Mouse (Mus musculus): ENCODE measurements around the gene Olfr1417. TPM values are rescaled to one million over a fixed set of nuclear protein-coding genes. Genes with fewer than 3 reads are reported as not detected.

The Olfr1417 gene
- polyA plus RNA-seq, 1 experiment from 2014 or later, result not detected

DNA sequence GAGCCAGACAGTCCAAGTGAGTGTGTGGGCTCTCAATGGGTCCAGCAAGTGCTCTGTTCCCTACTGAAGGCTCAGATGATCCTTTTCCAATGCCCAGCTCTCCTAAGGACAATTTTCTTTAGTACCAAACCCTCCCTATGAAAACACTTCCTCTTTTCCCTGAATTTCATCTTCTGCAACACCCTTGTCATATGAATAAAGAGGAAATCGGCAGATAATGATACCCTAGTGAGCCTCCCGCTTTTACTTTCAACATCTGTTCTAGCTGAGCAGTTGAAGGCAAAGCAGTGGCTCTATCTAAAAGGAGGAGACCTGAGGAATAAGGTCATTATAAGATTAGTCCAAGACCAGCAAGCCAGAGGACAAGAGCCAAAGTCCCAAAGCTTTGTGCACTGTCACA lies 30.6 kb downstream of the Olfr1417 start:
- no peak for ATAC-seq (ENCODE audit: low FRiP score, low read depth)
- H3K4me2 ChIP-seq (replicated peaks), result no peak overlapping the region
- 78% methylated on average over 2 of the region's 2 CpGs for WGBS

DNA sequence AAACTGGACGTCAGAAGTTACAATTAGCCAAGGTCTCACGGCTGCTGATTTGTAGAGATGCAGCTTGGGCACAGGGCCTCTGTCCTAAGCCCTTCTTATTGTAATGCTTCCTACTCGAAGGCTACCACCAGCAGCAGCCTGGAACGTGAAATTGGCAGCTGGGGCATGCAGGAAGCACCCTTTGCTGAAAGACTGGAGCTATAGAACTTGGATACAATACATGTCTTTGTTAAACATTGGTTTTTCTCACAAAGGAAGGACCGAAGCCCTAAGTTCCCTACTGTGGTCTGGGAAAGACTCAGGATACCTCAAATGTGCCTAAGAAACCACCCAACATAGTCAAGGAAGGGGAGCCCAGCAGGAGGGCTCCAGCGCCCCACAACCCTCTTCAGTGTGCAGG lies 31.2 kb downstream of the Olfr1417 start:
- no peaks in the 10 kb centered on the region for H3K9me3 ChIP-seq
- WGBS, result 38% methylated on average over 6 of the region's 6 CpGs
- no peak overlapping the region for H3K4me3 ChIP-seq
- H3K27ac ChIP-seq (replicated peaks), result no peak overlapping the region
- H3K4me1 ChIP-seq, result peaks cover 27% of the 10 kb centered on the region
- ATAC-seq (ENCODE audit: low FRiP score, low read depth), result no peak
- no peaks in the 10 kb centered on the region for H3K36me3 ChIP-seq
- no peak overlapping the region for H3K4me2 ChIP-seq (replicated peaks)
- H3K9ac ChIP-seq (replicated peaks), result no peak overlapping the region
- H3K27me3 ChIP-seq, result no peaks in the 10 kb centered on the region

More for the DNA sequence above, 30.6 kb downstream of the Olfr1417 start:
- Histone ChIP-seq H3K4me3 (no peak overlapping the region), H3K9me3 (no peaks in the 10 kb centered on the region), H3K4me1 (peaks cover 31% of the 10 kb centered on the region), H3K36me3 (no peaks in the 10 kb centered on the region), H3K27me3 (no peaks in the 10 kb centered on the region), H3K9ac (replicated peaks) (no peak overlapping the region), H3K27ac (replicated peaks) (no peak overlapping the region)

- Histone ChIP-seq H3K9me3 (no peaks in the 10 kb centered on the region), H3K36me3 (no peaks in the 10 kb centered on the region), H3K9ac (replicated peaks) (no peak overlapping the region), H3K27me3 (no peaks in the 10 kb centered on the region), H3K4me1 (peaks cover 22% of the 10 kb centered on the region), H3K4me3 (no peak overlapping the region), H3K27ac (replicated peaks) (no peak overlapping the region), H3K4me2 (replicated peaks) (no peak overlapping the region)
- 69% methylated on average over 2 of the region's 2 CpGs for WGBS
- no peak for ATAC-seq (ENCODE audit: low FRiP score, low read depth)
Observed at GRCm38 (mm10) chr19:11807251-11807650, 31.8 kb downstream of the Olfr1417 start.

- H3K36me3 ChIP-seq, result no peaks in the 10 kb centered on the region
- no peak overlapping the region for H3K4me2 ChIP-seq (replicated peaks)
- H3K27me3 ChIP-seq, result no peaks in the 10 kb centered on the region
- H3K9ac ChIP-seq (replicated peaks), result no peak overlapping the region
- ATAC-seq (ENCODE audit: low FRiP score, low read depth), result no peak
- no peak overlapping the region for H3K27ac ChIP-seq (replicated peaks)
- H3K9me3 ChIP-seq, result no peaks in the 10 kb centered on the region
- no peak overlapping the region for H3K4me3 ChIP-seq
- WGBS, result 86% methylated on average over 1 of the region's 1 CpGs
- H3K4me1 ChIP-seq, result 0 out of 2 replicates have a peak, but pooled peaks cover 3% of the 10 kb centered on the region
Observed at GRCm38 (mm10) chr19:11804423-11804822, 34.6 kb downstream of the Olfr1417 start.

DNA sequence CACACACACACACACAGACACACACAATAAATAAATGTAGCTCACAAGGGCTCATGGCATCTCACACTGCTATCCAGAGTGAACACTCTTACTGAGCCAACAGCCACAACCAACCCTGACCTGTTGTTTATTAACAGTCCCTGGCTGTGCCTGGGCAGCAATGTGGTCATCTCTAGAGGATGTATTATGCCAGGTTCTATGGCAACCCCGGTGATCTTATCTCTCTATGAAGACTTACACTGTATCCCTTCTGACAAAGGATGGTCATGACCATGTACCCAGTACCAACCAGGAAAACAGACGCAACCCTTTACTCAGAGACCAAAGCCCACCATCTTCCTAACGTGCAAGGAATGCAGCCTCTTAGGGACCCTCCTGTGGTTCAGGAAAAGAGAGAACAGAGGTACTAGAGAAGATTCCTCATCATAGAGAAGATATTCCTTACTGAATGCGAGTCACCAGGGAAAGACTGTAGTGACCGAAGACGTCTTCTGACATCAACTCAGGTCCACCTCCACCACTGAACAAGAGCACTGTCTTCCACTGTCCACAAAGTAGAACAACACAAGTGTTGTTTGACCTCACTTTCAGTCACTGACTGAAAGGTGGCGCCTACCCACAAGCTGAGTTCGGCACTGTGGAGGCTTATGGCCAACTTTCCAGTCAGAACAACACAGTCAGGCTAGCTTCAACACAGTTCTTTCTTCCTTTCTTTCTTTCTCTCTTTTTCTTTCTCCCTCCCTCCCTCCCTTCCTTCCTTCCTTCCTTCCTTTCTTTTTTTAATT lies 38.3 kb downstream of the Olfr1417 start:
- Histone ChIP-seq H3K36me3 (no peaks in the 10 kb centered on the region), H3K4me1 (no peaks in the 10 kb centered on the region), H3K4me3 (no peak overlapping the region), H3K4me2 (replicated peaks) (no peak overlapping the region), H3K9ac (replicated peaks) (no peak overlapping the region), H3K9me3 (no peaks in the 10 kb centered on the region), H3K27me3 (no peaks in the 10 kb centered on the region), H3K27ac (replicated peaks) (no peak overlapping the region)
- WGBS, result 76% methylated on average over 8 of the region's 8 CpGs
- no peak for ATAC-seq (ENCODE audit: low FRiP score, low read depth)

DNA sequence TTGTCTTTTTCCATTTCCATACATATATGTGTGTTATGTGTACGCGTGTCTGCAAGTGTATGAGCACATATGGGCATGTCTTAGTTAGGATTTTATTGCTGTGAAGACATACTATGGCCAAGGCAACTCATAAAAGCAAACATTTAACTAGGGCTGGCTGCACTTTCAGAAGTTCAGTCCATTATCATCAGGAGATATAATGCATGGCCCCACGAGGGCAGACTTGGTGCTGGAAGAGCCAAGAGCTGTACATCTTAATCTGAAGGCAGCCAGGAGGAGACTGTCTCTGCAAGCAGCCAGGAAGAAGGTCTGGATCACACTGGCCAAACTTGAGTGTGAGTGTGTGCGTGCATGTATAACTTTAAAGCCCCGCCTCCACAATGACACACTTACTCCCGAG lies 44.6 kb downstream of the Olfr1417 start:
- WGBS, result 90% methylated on average over 6 of the region's 6 CpGs
- no peaks in the 10 kb centered on the region for H3K9me3 ChIP-seq

DNA sequence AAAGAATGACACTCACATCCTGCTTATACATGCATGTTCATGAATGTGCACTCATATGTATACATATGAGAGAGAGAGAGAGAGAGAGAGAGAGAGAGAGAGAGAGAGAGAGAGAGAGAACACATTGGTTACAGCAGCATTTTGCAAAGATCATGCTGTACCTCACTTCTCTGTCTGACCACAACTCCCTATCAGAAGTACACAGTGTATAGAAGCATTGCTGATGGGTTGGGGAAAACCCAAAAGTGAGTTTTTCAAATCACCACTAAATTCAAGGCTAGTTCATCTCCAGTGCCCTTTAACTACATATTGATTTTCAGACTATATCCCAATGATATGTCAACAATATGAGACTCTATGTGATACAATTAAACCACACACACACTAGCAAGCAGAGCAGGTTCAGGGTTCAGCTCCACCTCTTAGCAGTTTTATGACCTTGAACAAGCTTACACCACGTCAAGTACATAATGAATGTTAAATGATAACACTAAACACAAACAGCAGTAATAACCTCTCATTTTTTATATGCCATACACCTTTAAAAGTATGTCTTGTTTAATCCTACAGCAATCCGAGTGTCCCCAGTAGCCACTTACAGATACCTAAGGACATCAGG lies 45.2 kb downstream of the Olfr1417 start:
- no peaks in the 10 kb centered on the region for H3K4me1 ChIP-seq
- WGBS, result 89% methylated on average over 2 of the region's 2 CpGs
- no peaks in the 10 kb centered on the region for H3K36me3 ChIP-seq

More for the DNA sequence above, 44.6 kb downstream of the Olfr1417 start:
- H3K36me3 ChIP-seq, result no peaks in the 10 kb centered on the region
- H3K9ac ChIP-seq (replicated peaks), result no peak overlapping the region
- no peak for ATAC-seq (ENCODE audit: low FRiP score, low read depth)
- no peak overlapping the region for H3K4me3 ChIP-seq
- H3K27ac ChIP-seq (replicated peaks), result no peak overlapping the region
- no peaks in the 10 kb centered on the region for H3K27me3 ChIP-seq
- H3K4me2 ChIP-seq (replicated peaks), result no peak overlapping the region
- H3K4me1 ChIP-seq, result no peaks in the 10 kb centered on the region

DNA sequence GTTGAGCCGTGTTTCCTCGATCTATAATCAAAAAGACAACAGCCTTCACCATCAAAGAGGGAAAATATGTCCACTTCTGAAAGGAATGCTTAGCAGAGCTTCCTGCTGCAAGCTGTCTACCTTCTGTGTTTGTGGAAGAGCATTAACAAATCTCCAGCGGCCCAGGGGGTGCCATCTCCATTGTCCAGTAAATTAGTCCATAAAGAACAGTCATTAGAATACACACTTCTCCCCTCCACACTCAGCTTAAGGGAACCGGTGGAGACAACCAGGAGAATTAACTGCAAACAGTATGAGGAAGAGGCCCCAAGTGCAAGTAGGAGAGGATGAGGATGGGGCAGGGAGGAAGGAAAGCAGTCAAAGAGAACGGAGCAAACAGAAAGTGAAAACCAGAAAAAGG lies 47.2 kb downstream of the Olfr1417 start:
- Histone ChIP-seq H3K27me3 (no peaks in the 10 kb centered on the region), H3K9me3 (no peaks in the 10 kb centered on the region), H3K4me3 (no peak overlapping the region), H3K27ac (replicated peaks) (no peak overlapping the region), H3K4me2 (replicated peaks) (no peak overlapping the region), H3K36me3 (no peaks in the 10 kb centered on the region), H3K4me1 (no peaks in the 10 kb centered on the region), H3K9ac (replicated peaks) (no peak overlapping the region)
- ATAC-seq (ENCODE audit: low FRiP score, low read depth), result no peak
- WGBS, result 65% methylated on average over 5 of the region's 5 CpGs

More for the DNA sequence above, 45.2 kb downstream of the Olfr1417 start:
- Histone ChIP-seq H3K27ac (replicated peaks) (no peak overlapping the region), H3K9ac (replicated peaks) (no peak overlapping the region), H3K4me2 (replicated peaks) (no peak overlapping the region), H3K4me3 (no peak overlapping the region), H3K27me3 (no peaks in the 10 kb centered on the region), H3K9me3 (no peaks in the 10 kb centered on the region)
- ATAC-seq (ENCODE audit: low FRiP score, low read depth), result no peak

DNA sequence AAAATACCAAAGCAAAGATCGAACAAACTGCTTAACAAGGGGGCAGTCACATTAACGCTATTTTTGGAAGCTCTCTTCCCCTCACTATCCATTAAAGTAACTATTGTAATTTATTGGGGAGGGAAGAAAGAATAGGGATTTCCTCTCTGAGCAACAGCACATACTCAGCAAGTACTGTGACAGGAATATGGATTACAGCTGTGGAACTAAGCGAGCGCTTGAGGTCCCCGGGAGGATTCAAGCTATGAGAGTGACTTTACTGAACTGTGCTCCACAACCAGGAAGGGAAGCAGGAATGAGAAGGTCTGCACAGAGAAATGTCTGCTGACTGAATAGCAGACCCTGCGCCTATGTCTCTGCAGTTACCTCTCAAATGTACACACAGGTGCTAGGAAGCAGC lies 50.1 kb downstream of the Olfr1417 start:
- Histone ChIP-seq H3K4me2 (replicated peaks) (no peak overlapping the region), H3K9ac (replicated peaks) (no peak overlapping the region), H3K27me3 (no peaks in the 10 kb centered on the region), H3K36me3 (no peaks in the 10 kb centered on the region), H3K4me3 (no peak overlapping the region), H3K4me1 (no peaks in the 10 kb centered on the region), H3K9me3 (no peaks in the 10 kb centered on the region), H3K27ac (replicated peaks) (no peak overlapping the region)
- ATAC-seq (ENCODE audit: low FRiP score, low read depth), result no peak
- WGBS, result 91% methylated on average over 6 of the region's 6 CpGs

DNA sequence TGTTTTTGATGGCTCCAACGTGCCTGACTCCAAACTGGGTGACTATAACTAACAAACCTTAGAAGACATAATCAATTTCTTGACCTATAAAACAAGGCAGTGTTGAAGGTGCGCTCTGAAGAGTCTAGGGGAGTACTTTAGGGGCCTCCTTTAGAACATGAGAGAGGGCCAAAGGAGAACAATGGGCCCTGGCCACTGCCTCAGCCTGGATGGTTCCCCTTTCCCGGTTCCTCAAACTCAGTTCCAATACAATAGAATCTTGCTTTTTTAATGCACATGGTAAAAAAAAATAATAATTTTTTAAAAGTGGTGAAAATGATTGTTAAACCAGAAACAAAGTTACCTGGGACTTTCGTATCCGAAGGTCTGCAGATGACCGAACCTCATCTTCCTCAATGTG lies 51.2 kb downstream of the Olfr1417 start:
- 92% methylated on average over 6 of the region's 6 CpGs for WGBS
- Histone ChIP-seq H3K4me1 (no peaks in the 10 kb centered on the region), H3K27me3 (no peaks in the 10 kb centered on the region), H3K9ac (replicated peaks) (no peak overlapping the region), H3K4me3 (no peak overlapping the region), H3K36me3 (0 out of 2 replicates have a peak, but pooled peaks cover 2% of the 10 kb centered on the region), H3K27ac (replicated peaks) (no peak overlapping the region), H3K4me2 (replicated peaks) (no peak overlapping the region), H3K9me3 (no peaks in the 10 kb centered on the region)
- ATAC-seq (ENCODE audit: low FRiP score, low read depth), result no peak

- ATAC-seq (ENCODE audit: low FRiP score, low read depth), result no peak
- H3K9ac ChIP-seq (replicated peaks), result no peak overlapping the region
- H3K27ac ChIP-seq (replicated peaks), result no peak overlapping the region
- H3K4me3 ChIP-seq, result no peak overlapping the region
- no peaks in the 10 kb centered on the region for H3K4me1 ChIP-seq
- 94% methylated on average over 14 of the region's 14 CpGs for WGBS
- 0 out of 2 replicates have a peak, but pooled peaks cover 5% of the 10 kb centered on the region for H3K36me3 ChIP-seq
- no peaks in the 10 kb centered on the region for H3K9me3 ChIP-seq
- H3K4me2 ChIP-seq (replicated peaks), result no peak overlapping the region
- H3K27me3 ChIP-seq, result no peaks in the 10 kb centered on the region
Observed at GRCm38 (mm10) chr19:11785409-11786154, 53.4 kb downstream of the Olfr1417 start.
